Mouse (Mus musculus): ENCODE data around the gene Rbp2.
A peak's percentile ranks its signal among the peaks of the same experiment; 100 is the strongest.

The Rbp2 gene

DNA sequence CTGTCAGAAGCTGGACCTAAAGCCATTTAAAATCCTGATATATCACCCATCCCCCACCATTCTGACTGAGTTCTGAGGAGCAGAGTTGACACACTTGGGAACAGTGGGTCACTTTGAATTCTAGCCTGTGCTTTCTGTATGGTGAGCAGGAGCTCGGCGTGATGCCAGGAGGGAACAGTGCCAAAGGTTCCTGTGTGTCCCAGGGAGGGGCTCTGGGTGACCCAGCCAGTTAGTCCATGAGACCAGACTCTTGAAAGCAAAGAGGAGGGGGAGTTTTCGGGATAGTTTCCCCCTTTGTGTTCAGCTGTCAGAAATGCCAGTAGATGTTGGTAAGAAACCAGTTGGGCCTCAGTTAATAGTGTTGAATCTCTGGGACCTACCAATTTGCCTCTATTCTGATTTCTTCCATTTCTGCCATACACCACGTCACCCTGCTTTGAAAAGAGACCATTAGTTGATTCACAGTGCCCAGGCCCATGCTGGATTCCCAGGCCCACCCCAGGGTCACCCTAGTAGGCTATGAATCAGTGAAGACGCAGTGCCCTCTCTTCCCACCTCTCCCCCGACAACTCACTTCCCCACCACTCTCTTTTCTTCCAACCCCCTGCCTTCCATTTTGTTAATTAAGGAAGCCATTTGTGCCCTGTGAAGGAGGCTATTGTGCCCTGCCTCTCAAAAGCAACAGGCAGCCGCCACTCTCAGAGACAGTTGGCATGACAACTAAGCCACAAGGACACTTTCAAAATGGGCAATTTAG lies 39.0 kb downstream of the Rbp2 start:
- DNase-seq (ENCODE audit: low spot score in 2 of 2): peak; percentile 27 to 40

- DNase-seq (ENCODE audit: low spot score in 2 of 2): no peak
These were observed 39.6 kb downstream of the Rbp2 start for GRCm38 (mm10) chr9:98525543-98525924.

- no peak for DNase-seq (ENCODE audit: low spot score in 2 of 2)
These were observed 41.3 kb downstream of the Rbp2 start for GRCm38 (mm10) chr9:98527226-98527625.

DNA sequence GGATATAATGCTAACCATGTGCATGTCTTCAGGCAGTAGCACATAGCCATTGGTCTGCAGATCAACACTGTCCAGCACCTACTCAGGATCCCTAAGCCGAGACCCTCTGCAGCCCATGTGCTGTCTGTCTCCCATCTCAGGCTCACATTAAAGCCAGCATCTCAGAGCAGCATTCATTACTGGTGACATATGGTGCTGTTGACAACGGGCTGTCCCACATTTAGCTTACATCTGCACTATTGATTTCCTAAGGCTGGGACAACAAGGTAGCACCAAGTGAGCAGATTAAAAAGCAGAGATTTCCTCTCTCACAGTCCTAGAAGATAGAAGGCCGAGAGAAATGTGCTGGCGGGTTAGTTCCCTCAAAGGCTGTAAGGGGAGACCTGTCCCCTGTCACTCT lies 43.9 kb downstream of the Rbp2 start:
- no peak for DNase-seq (ENCODE audit: low spot score in 2 of 2)

GRCm38 (mm10) chr9:98530999-98531398 lies 45.1 kb downstream of the Rbp2 start:
- no peak for DNase-seq (ENCODE audit: low spot score in 2 of 2)

DNA sequence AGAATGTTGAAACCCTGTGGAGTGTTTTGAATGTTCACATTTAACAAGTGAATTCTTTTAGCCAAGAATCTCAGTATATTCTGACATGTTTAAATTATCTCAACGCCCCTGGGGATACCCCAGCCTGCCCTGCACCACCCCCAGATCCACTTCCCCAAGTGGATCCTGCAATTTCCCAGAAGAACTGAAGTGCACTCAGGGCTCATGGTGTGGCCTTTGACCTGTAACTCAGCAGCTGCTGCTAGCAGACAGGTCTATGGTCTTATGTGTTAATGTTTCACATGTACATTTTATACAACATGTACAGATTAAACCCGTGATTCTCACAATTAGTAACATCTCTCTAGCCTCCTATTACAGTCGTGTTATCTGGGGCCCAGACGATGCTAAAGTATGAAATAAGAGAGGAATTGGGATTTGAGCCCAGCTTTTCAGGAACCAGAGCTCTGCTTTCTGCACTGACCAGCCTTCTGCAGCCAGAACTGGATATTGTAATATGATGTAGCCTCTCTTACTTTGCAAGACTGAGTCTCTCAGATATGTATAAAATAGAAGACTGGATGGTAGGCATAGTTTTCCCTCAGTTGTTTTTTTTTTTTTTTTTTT lies 48.9 kb downstream of the Rbp2 start:
- DNase-seq (ENCODE audit: low spot score in 2 of 2): no peak

GRCm38 (mm10) chr9:98535763-98536162 lies 49.8 kb downstream of the Rbp2 start:
- DNase-seq (ENCODE audit: low spot score in 2 of 2): no peak

DNA sequence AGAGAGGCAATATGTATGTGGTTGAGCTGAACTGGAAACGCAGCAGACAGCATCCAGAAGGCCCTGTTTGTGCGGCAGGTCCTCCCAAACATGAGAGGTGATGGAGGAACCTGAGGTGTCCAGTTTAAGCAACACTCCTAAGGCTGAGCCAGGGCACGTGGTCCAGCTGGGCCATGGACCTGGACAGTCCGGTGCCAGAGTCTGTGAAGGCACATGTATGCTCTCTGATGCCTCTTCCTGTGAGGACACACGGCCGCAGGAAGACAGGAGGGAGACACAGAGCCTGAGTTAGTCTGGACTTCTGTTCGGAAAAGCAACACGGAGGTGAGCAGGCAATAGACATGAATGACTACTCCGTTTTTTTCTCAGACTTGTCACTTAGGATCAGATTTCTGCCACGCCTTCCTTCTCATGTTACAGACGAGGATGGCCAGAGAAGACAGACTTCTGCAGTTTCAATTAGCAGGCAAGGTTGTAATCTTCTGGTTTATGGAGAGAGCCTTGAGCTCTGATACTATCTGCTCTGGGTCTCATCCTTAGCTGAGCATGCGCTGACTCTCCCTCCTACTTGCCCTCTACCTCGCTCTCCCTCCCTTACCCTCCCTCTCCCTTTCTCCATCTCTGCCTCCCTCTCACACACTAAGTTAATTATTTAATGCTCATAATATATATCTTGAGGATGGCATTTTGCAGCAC lies 52.2 kb downstream of the Rbp2 start:
- DNase-seq (ENCODE audit: low spot score in 2 of 2): no peak

- DNase-seq (ENCODE audit: low spot score in 2 of 2): peak; percentile 54 to 71
These were observed 52.9 kb downstream of the Rbp2 start for GRCm38 (mm10) chr9:98538713-98539360.

- no peak for DNase-seq (ENCODE audit: low spot score in 2 of 2)
These were observed 58.1 kb downstream of the Rbp2 start for GRCm38 (mm10) chr9:98544042-98544441.

Data from frontal cortex, postnatal 10 days (tissue).